ENCODE assay signal across 27 mouse cellular contexts in genomic region chr6:124854647-124855046, GRCm38 (mm10). TPM values are rescaled to one million over a fixed set of nuclear protein-coding genes. Genes with fewer than 3 reads are reported as not detected.
DNase-seq lines count a peak whose midpoint lies in the region; ATAC-seq and TF ChIP-seq lines count a peak whose summit lies in the region.
"Had no signal": no experiment of that assay in that cellular context is flagged by ENCODE, and none has a peak within 500 bp of the region (broad histone marks: within the 10 kb centered on the region; RNA-seq: fewer than 3 reads in every experiment).

No protein-coding gene starts in this region.

- no peak overlapping the region for H3K27ac ChIP-seq in forebrain, embryonic 11.5 days (ENCODE audit: low read depth, low read length)
- H3K27ac ChIP-seq in forebrain, embryonic 14.5 days (ENCODE audit: low read depth, low read length), result no peak overlapping the region
- no peak overlapping the region for H3K27ac ChIP-seq in intestine, embryonic 15.5 days
- no peak overlapping the region for H3K27ac ChIP-seq in intestine, postnatal 0 days (ENCODE audit: low read depth, low read length)
- 0 out of 2 replicates have a peak overlapping the region, but pooled peaks have one; percentile 4 for H3K27ac ChIP-seq in embryonic facial prominence, embryonic 15.5 days (replicated peaks)
- H3K27ac ChIP-seq in limb, embryonic 15.5 days, result 0 out of 2 replicates have a peak overlapping the region, but pooled peaks have one; percentile 24
- H3K27ac ChIP-seq: forebrain, embryonic 15.5 days; gastrocnemius, adult 2 months; heart, embryonic 15.5 days; hindbrain, embryonic 13.5 days; liver, embryonic 13.5 days; midbrain, embryonic 12.5 days had no signal

- 81% methylated on average over 12 of the region's 12 CpGs for WGBS in forebrain, embryonic 11.5 days
- 79% methylated on average over 12 of the region's 12 CpGs for WGBS in forebrain, embryonic 14.5 days
- 76% methylated on average over 12 of the region's 12 CpGs for WGBS in intestine, embryonic 15.5 days
- WGBS in intestine, postnatal 0 days, result 70% methylated on average over 12 of the region's 12 CpGs
- WGBS in embryonic facial prominence, embryonic 15.5 days, result 73% methylated on average over 12 of the region's 12 CpGs
- WGBS in limb, embryonic 15.5 days, result 67% methylated on average over 12 of the region's 12 CpGs

- H3K9me3 ChIP-seq in forebrain, embryonic 11.5 days (ENCODE audit: control insufficient read depth, low read length), result no peaks in the 10 kb centered on the region
- no peaks in the 10 kb centered on the region for H3K9me3 ChIP-seq in forebrain, embryonic 14.5 days (replicated peaks; ENCODE audit: control insufficient read depth, low read length)
- H3K9me3 ChIP-seq in intestine, embryonic 15.5 days, result no peaks in the 10 kb centered on the region
- no peaks in the 10 kb centered on the region for H3K9me3 ChIP-seq in intestine, postnatal 0 days (ENCODE audit: control insufficient read depth)
- no peaks in the 10 kb centered on the region for H3K9me3 ChIP-seq in embryonic facial prominence, embryonic 15.5 days (replicated peaks)
- H3K9me3 ChIP-seq in limb, embryonic 15.5 days, result no peaks in the 10 kb centered on the region
- H3K9me3 ChIP-seq: embryonic facial prominence, embryonic 12.5 days; forebrain, embryonic 15.5 days; G1E; heart, embryonic 15.5 days; hindbrain, embryonic 13.5 days; liver, embryonic 13.5 days; megakaryocyte, embryonic 14.5 days; midbrain, embryonic 12.5 days had no signal

- H3K4me1 ChIP-seq in forebrain, embryonic 11.5 days (replicated peaks; ENCODE audit: control insufficient read depth, insufficient read depth, low read length), result peaks cover 10% of the 10 kb centered on the region; the same call in 1 of the 2 replicates
- H3K4me1 ChIP-seq in forebrain, embryonic 14.5 days (ENCODE audit: control insufficient read depth, insufficient read depth, low read length), result peaks cover 15% of the 10 kb centered on the region
- H3K4me1 ChIP-seq in intestine, embryonic 15.5 days (replicated peaks), result peaks cover 17% of the 10 kb centered on the region; the same call in 1 of the 2 replicates
- H3K4me1 ChIP-seq in intestine, postnatal 0 days (replicated peaks; ENCODE audit: control insufficient read depth, insufficient read depth, low read length), result no peaks in the 10 kb centered on the region
- H3K4me1 ChIP-seq in embryonic facial prominence, embryonic 15.5 days, result peaks cover 30% of the 10 kb centered on the region
- peaks cover 37% of the 10 kb centered on the region for H3K4me1 ChIP-seq in limb, embryonic 15.5 days

- TF ChIP-seq CTCF in intestine, postnatal 0 days (IDR thresholded peaks at IDR 0.05; ENCODE audit: low read depth), result no peak

- DNase-seq in forebrain, embryonic 11.5 days (ENCODE audit: low spot score), result peak; percentile 14
- no peak for DNase-seq in forebrain, embryonic 14.5 days (ENCODE audit: low spot score)
- no peak for DNase-seq in spleen, adult 18-20 months
- DNase-seq: adrenal gland, postnatal 10 days; cerebellum, adult 11 months; cerebellum, adult 9-10 months; cerebellum, postnatal 36 days; gastrocnemius, adult 2 months; heart, postnatal 36 days; kidney, adult 2 months; liver, embryonic 13.5 days; lung, adult 18-20 months; lung, postnatal 4 days; thymus, postnatal 4 days had no signal

- H3K9ac ChIP-seq in forebrain, embryonic 11.5 days (ENCODE audit: low read length), result no peak overlapping the region
- no peak overlapping the region for H3K9ac ChIP-seq in forebrain, embryonic 14.5 days (ENCODE audit: low read length)
- H3K9ac ChIP-seq in intestine, embryonic 15.5 days, result 0 out of 2 replicates have a peak overlapping the region, but pooled peaks have one; percentile 8
- H3K9ac ChIP-seq in intestine, postnatal 0 days (ENCODE audit: low read depth, low read length), result no peak overlapping the region
- H3K9ac ChIP-seq in embryonic facial prominence, embryonic 15.5 days, result no peak overlapping the region
- no peak overlapping the region for H3K9ac ChIP-seq in limb, embryonic 15.5 days
- H3K9ac ChIP-seq: embryonic facial prominence, embryonic 12.5 days; forebrain, embryonic 15.5 days; heart, embryonic 15.5 days; hindbrain, embryonic 13.5 days; liver, embryonic 13.5 days; midbrain, embryonic 12.5 days had no signal

- no peaks in the 10 kb centered on the region; the same call in none of the 2 replicates for H3K27me3 ChIP-seq in forebrain, embryonic 11.5 days (ENCODE audit: control insufficient read depth, insufficient read depth, low read length)
- H3K27me3 ChIP-seq in forebrain, embryonic 14.5 days (replicated peaks; ENCODE audit: control insufficient read depth, insufficient read depth, low read length), result no peaks in the 10 kb centered on the region
- H3K27me3 ChIP-seq in intestine, embryonic 15.5 days (replicated peaks), result peaks cover 12% of the 10 kb centered on the region; the same call in 1 of the 2 replicates
- peaks cover 41% of the 10 kb centered on the region for H3K27me3 ChIP-seq in intestine, postnatal 0 days (replicated peaks; ENCODE audit: control insufficient read depth, insufficient read depth, low read length)
- no peaks in the 10 kb centered on the region for H3K27me3 ChIP-seq in embryonic facial prominence, embryonic 15.5 days
- H3K27me3 ChIP-seq in limb, embryonic 15.5 days, result no peaks in the 10 kb centered on the region
- H3K27me3 ChIP-seq: embryonic facial prominence, embryonic 12.5 days; forebrain, embryonic 15.5 days; hindbrain, embryonic 13.5 days had no signal

- H3K4me3 ChIP-seq in forebrain, embryonic 11.5 days (ENCODE audit: low read depth, low read length), result no peak overlapping the region
- no peak overlapping the region for H3K4me3 ChIP-seq in forebrain, embryonic 14.5 days (ENCODE audit: low read depth, low read length)
- H3K4me3 ChIP-seq in intestine, embryonic 15.5 days (replicated peaks), result no peak overlapping the region
- no peak overlapping the region for H3K4me3 ChIP-seq in intestine, postnatal 0 days (ENCODE audit: low read depth, low read length)
- no peak overlapping the region for H3K4me3 ChIP-seq in embryonic facial prominence, embryonic 15.5 days (replicated peaks)
- H3K4me3 ChIP-seq in limb, embryonic 15.5 days, result no peak overlapping the region
- H3K4me3 ChIP-seq: embryonic facial prominence, embryonic 12.5 days; forebrain, embryonic 15.5 days; gastrocnemius, adult 2 months; heart, embryonic 15.5 days; hindbrain, embryonic 13.5 days; liver, embryonic 13.5 days; megakaryocyte, embryonic 14.5 days; midbrain, embryonic 12.5 days had no signal

- no peak overlapping the region for H3K4me2 ChIP-seq in forebrain, embryonic 11.5 days (ENCODE audit: low read depth, low read length, severe bottlenecking)
- H3K4me2 ChIP-seq in forebrain, embryonic 14.5 days (ENCODE audit: low read length), result no peak overlapping the region
- no peak overlapping the region for H3K4me2 ChIP-seq in intestine, embryonic 15.5 days (replicated peaks)
- H3K4me2 ChIP-seq in intestine, postnatal 0 days (replicated peaks; ENCODE audit: low read depth), result no peak overlapping the region
- H3K4me2 ChIP-seq in embryonic facial prominence, embryonic 15.5 days (replicated peaks), result no peak overlapping the region
- H3K4me2 ChIP-seq in limb, embryonic 15.5 days, result no peak overlapping the region
- H3K4me2 ChIP-seq: embryonic facial prominence, embryonic 12.5 days; forebrain, embryonic 15.5 days; heart, embryonic 15.5 days; hindbrain, embryonic 13.5 days; liver, embryonic 13.5 days; midbrain, embryonic 12.5 days had no signal

- H3K36me3 ChIP-seq in forebrain, embryonic 11.5 days (ENCODE audit: control insufficient read depth, insufficient read depth, low read length), result no peaks in the 10 kb centered on the region; the same call in 1 of the 2 replicates
- H3K36me3 ChIP-seq in forebrain, embryonic 14.5 days (ENCODE audit: control insufficient read depth, insufficient read depth, low read length), result peaks cover 34% of the 10 kb centered on the region
- H3K36me3 ChIP-seq in intestine, embryonic 15.5 days, result no peaks in the 10 kb centered on the region
- H3K36me3 ChIP-seq in intestine, postnatal 0 days (ENCODE audit: control insufficient read depth, insufficient read depth), result no peaks in the 10 kb centered on the region
- H3K36me3 ChIP-seq in embryonic facial prominence, embryonic 15.5 days, result peaks cover 42% of the 10 kb centered on the region
- peaks cover 41% of the 10 kb centered on the region for H3K36me3 ChIP-seq in limb, embryonic 15.5 days
- H3K36me3 ChIP-seq: G1E; liver, embryonic 13.5 days had no signal

- ATAC-seq in forebrain, embryonic 11.5 days (replicated peaks; ENCODE audit: low FRiP score), result no peak
- no peak for ATAC-seq in forebrain, embryonic 14.5 days
- no peak for ATAC-seq in intestine, embryonic 15.5 days
- no peak for ATAC-seq in intestine, postnatal 0 days
- ATAC-seq in embryonic facial prominence, embryonic 15.5 days (ENCODE audit: insufficient number of reproducible peaks, low FRiP score, low TSS enrichment, low read depth), result no peak
- ATAC-seq in limb, embryonic 15.5 days (ENCODE audit: insufficient number of reproducible peaks, low FRiP score, low TSS enrichment, low read depth), result no peak
- ATAC-seq: forebrain, embryonic 15.5 days; lung, postnatal 0 days had no signal

RNA-seq across cellular contexts. Expression of gene P3h3, which starts 2.9 kb away (rescaled TPM):
- 17.3 and 17.8 TPM in 2 replicates for polyA plus RNA-seq in forebrain, embryonic 11.5 days (2014; fragmentation: Nextera tagmentation; extraction: Ambion mirVana)
- 6.2 and 10.1 TPM in 2 replicates for polyA plus RNA-seq in forebrain, embryonic 14.5 days (2014; fragmentation: Nextera tagmentation; extraction: Ambion mirVana)
- polyA plus RNA-seq in intestine, embryonic 15.5 days (2015; fragmentation: Nextera tagmentation; extraction: Ambion mirVana), result 17.9 and 20.1 TPM in 2 replicates
- polyA plus RNA-seq in intestine, postnatal 0 days (2015; fragmentation: Nextera tagmentation; extraction: Ambion mirVana), result 4.5 and 4.6 TPM in 2 replicates
- polyA plus RNA-seq in embryonic facial prominence, embryonic 15.5 days (2015; fragmentation: Nextera tagmentation; extraction: Ambion mirVana), result 55.9 and 57.6 TPM in 2 replicates
- polyA plus RNA-seq in limb, embryonic 15.5 days (2015; fragmentation: Nextera tagmentation; extraction: Ambion mirVana), result 43.7 and 62.3 TPM in 2 replicates
- polyA plus RNA-seq: G1E had no signal

RNA-seq across cellular contexts. Expression of gene Gpr162, which starts 9.1 kb away (rescaled TPM):
- 2.7 and 2.8 TPM in 2 replicates for polyA plus RNA-seq in forebrain, embryonic 11.5 days (2014; fragmentation: Nextera tagmentation; extraction: Ambion mirVana)
- polyA plus RNA-seq in forebrain, embryonic 14.5 days (2014; fragmentation: Nextera tagmentation; extraction: Ambion mirVana), result 11.0 and 13.0 TPM in 2 replicates
- polyA plus RNA-seq in intestine, embryonic 15.5 days (2015; fragmentation: Nextera tagmentation; extraction: Ambion mirVana), result 0.99 and 1.1 TPM in 2 replicates
- 0.46 and 0.64 TPM in 2 replicates for polyA plus RNA-seq in intestine, postnatal 0 days (2015; fragmentation: Nextera tagmentation; extraction: Ambion mirVana)
- polyA plus RNA-seq in embryonic facial prominence, embryonic 15.5 days (2015; fragmentation: Nextera tagmentation; extraction: Ambion mirVana), result 2.6 and 3.4 TPM in 2 replicates
- 1.6 and 2.9 TPM in 2 replicates for polyA plus RNA-seq in limb, embryonic 15.5 days (2015; fragmentation: Nextera tagmentation; extraction: Ambion mirVana)
- polyA plus RNA-seq: G1E had no signal

RNA-seq across cellular contexts. Expression of gene Gnb3, which starts 14.6 kb away (rescaled TPM):
- polyA plus RNA-seq in forebrain, embryonic 11.5 days (2014; fragmentation: Nextera tagmentation; extraction: Ambion mirVana), result 0.71 and 1.1 TPM in 2 replicates
- polyA plus RNA-seq in forebrain, embryonic 14.5 days (2014; fragmentation: Nextera tagmentation; extraction: Ambion mirVana), result 0.54 and 0.89 TPM in 2 replicates
- polyA plus RNA-seq in intestine, embryonic 15.5 days (2015; fragmentation: Nextera tagmentation; extraction: Ambion mirVana), result 1.2 and 1.3 TPM in 2 replicates
- polyA plus RNA-seq in intestine, postnatal 0 days (2015; fragmentation: Nextera tagmentation; extraction: Ambion mirVana), result 0.42 and 0.47 TPM in 2 replicates
- polyA plus RNA-seq in embryonic facial prominence, embryonic 15.5 days (2015; fragmentation: Nextera tagmentation; extraction: Ambion mirVana), result 2.0 and 2.1 TPM in 2 replicates
- 0.96 and 3.2 TPM in 2 replicates for polyA plus RNA-seq in limb, embryonic 15.5 days (2015; fragmentation: Nextera tagmentation; extraction: Ambion mirVana)
- polyA plus RNA-seq: G1E; testis, adult 2 months had no signal

RNA-seq across cellular contexts. Expression of gene Cdca3, which starts 25.3 kb away (rescaled TPM):
- polyA plus RNA-seq in forebrain, embryonic 11.5 days (2014; fragmentation: Nextera tagmentation; extraction: Ambion mirVana), result 276 and 307 TPM in 2 replicates
- 107 and 139 TPM in 2 replicates for polyA plus RNA-seq in forebrain, embryonic 14.5 days (2014; fragmentation: Nextera tagmentation; extraction: Ambion mirVana)
- 166 and 177 TPM in 2 replicates for polyA plus RNA-seq in intestine, embryonic 15.5 days (2015; fragmentation: Nextera tagmentation; extraction: Ambion mirVana)
- polyA plus RNA-seq in intestine, postnatal 0 days (2015; fragmentation: Nextera tagmentation; extraction: Ambion mirVana), result 45.4 and 57.4 TPM in 2 replicates
- polyA plus RNA-seq in embryonic facial prominence, embryonic 15.5 days (2015; fragmentation: Nextera tagmentation; extraction: Ambion mirVana), result 128 and 138 TPM in 2 replicates
- 124 and 141 TPM in 2 replicates for polyA plus RNA-seq in limb, embryonic 15.5 days (2015; fragmentation: Nextera tagmentation; extraction: Ambion mirVana)

RNA-seq across cellular contexts. Expression of gene Usp5, which starts 25.4 kb away (rescaled TPM):
- 182 and 184 TPM in 2 replicates for polyA plus RNA-seq in forebrain, embryonic 11.5 days (2014; fragmentation: Nextera tagmentation; extraction: Ambion mirVana)
- polyA plus RNA-seq in forebrain, embryonic 14.5 days (2014; fragmentation: Nextera tagmentation; extraction: Ambion mirVana), result 154 and 174 TPM in 2 replicates
- 116 and 118 TPM in 2 replicates for polyA plus RNA-seq in intestine, embryonic 15.5 days (2015; fragmentation: Nextera tagmentation; extraction: Ambion mirVana)
- 44.8 and 45.0 TPM in 2 replicates for polyA plus RNA-seq in intestine, postnatal 0 days (2015; fragmentation: Nextera tagmentation; extraction: Ambion mirVana)
- polyA plus RNA-seq in embryonic facial prominence, embryonic 15.5 days (2015; fragmentation: Nextera tagmentation; extraction: Ambion mirVana), result 140 and 141 TPM in 2 replicates
- 134 and 136 TPM in 2 replicates for polyA plus RNA-seq in limb, embryonic 15.5 days (2015; fragmentation: Nextera tagmentation; extraction: Ambion mirVana)

Comparison
In these comparisons a context has a peak if more than half of its experiments do, and no peak if none do; other contexts are left out.
1. H3K27ac ChIP-seq: peak in embryonic facial prominence, embryonic 15.5 days (single experiment) and limb, embryonic 15.5 days (single experiment); none in forebrain, embryonic 11.5 days (single experiment), forebrain, embryonic 14.5 days (single experiment), intestine, embryonic 15.5 days (single experiment) and intestine, postnatal 0 days (single experiment).